Mouse (Mus musculus) embryonic facial prominence, embryonic 11.5 days (tissue): ENCODE data around the gene AI837181. TPM values are rescaled to one million over a fixed set of nuclear protein-coding genes. Genes with fewer than 3 reads are reported as not detected.
A peak's percentile ranks its signal among the peaks of the same experiment; 100 is the strongest.

Source experiments
- ATAC-seq: fragments of 200-750 bp; cut with Nextera tagmentation; replicated peaks from 2 replicates; pipeline ENCODE4 v1.8.0; 2017; ENCODE audit warnings: low read depth; ENCODE audit not compliant: insufficient number of reproducible peaks, low FRiP score, low TSS enrichment
- DNase-seq: peaks from one replicate; pipeline ENCODE4 v3.0.0-alpha.2; 2015; ENCODE audit warnings: low spot score
- H3K27ac ChIP-seq: fragments of 300-500 bp; sonication (generic); replicated peaks from 2 replicates; pipeline ENCODE4 v1.5.1; 2014; ENCODE audit warnings: mild to moderate bottlenecking, low read depth, low read length, control low read depth
- H3K27me3 ChIP-seq: fragments of 300-500 bp; sonication (generic); 2 replicates; pipeline ENCODE4 v1.6.1; 2014; ENCODE audit warnings: mild to moderate bottlenecking, low read length, moderate library complexity, mixed read lengths; ENCODE audit not compliant: control insufficient read depth, insufficient read depth
- H3K36me3 ChIP-seq: fragments of 300-500 bp; sonication (generic); replicated peaks from 2 replicates; pipeline ENCODE4 v1.6.1; 2014; ENCODE audit warnings: low read depth, mild to moderate bottlenecking, low read length, moderate library complexity, mixed read lengths; ENCODE audit not compliant: control insufficient read depth, insufficient read depth
- H3K4me1 ChIP-seq: fragments of 300-500 bp; sonication (generic); 2 replicates; pipeline ENCODE4 v1.6.1; 2014; ENCODE audit warnings: low read length, mixed read lengths; ENCODE audit not compliant: control insufficient read depth, insufficient read depth
- H3K4me2 ChIP-seq: fragments of 300-500 bp; sonication (generic); 2 replicates; pipeline ENCODE4 v1.6.1; 2014; ENCODE audit warnings: low read depth, mild to moderate bottlenecking, control low read depth, low read length, moderate library complexity
- H3K4me3 ChIP-seq: fragments of 300-500 bp; sonication (generic); 2 replicates; pipeline ENCODE4 v1.5.1; 2014; ENCODE audit warnings: low read depth, low read length, control low read depth
- H3K9ac ChIP-seq: fragments of 300-500 bp; sonication (generic); replicated peaks from 2 replicates; pipeline ENCODE4 v1.6.1; 2014; ENCODE audit warnings: mild to moderate bottlenecking, control low read depth, low read length
- H3K9me3 ChIP-seq: fragments of 300-500 bp; sonication (generic); replicated peaks from 2 replicates; pipeline ENCODE4 v1.6.1; 2016; ENCODE audit warnings: mild to moderate bottlenecking, low read length, inconsistent platforms, mixed read lengths; ENCODE audit not compliant: control insufficient read depth
- WGBS: fragments of 180-500 bp; shearing (Covaris S2); extraction: QIAGEN DNeasy Blood & Tissue Kit; methylation state at CpG from one replicate; pipeline ENCODE4 v1.1.7; 2014; 5-methylcytosine and 5-hydroxymethylcytosine counted together
- polyA plus RNA-seq: library from polyadenylated mRNA; unstranded; fragments of >200 nt; fragmentation: Nextera tagmentation; extraction: Ambion mirVana; gene quantifications from 2 replicates; pipeline ENCODE4 v1.2.1, GENCODE M21; 2014

The AI837181 gene
- polyA plus RNA-seq, 1 experiment from 2014 or later, result 33.2 TPM

GRCm38 (mm10) chr19:5419630-5420029 is 5.3 kb upstream of the AI837181 start:
- WGBS, result 94% methylated on average over 9 of the region's 9 CpGs
- ATAC-seq (no peak), DNase-seq (no peak)

GRCm38 (mm10) chr19:5420579-5420978 is 4.4 kb upstream of the AI837181 start:
- Histone ChIP-seq H3K27ac (no peak overlapping the region), H3K4me1 (peaks cover 7% of the 10 kb centered on the region), H3K4me3 (no peak overlapping the region), H3K9ac (no peak overlapping the region), H3K9me3 (no peaks in the 10 kb centered on the region), H3K27me3 (no peaks in the 10 kb centered on the region), H3K4me2 (no peak overlapping the region), H3K36me3 (peaks cover 2% of the 10 kb centered on the region)
- 95% methylated on average over 6 of the region's 6 CpGs for WGBS
- no peak for ATAC-seq
- no peak for DNase-seq

More at GRCm38 (mm10) chr19:5419630-5420029, 5.3 kb upstream of the AI837181 start:
- H3K36me3 ChIP-seq, result peaks cover 2% of the 10 kb centered on the region
- H3K4me1 ChIP-seq, result peaks cover 7% of the 10 kb centered on the region
- no peak overlapping the region for H3K27ac ChIP-seq
- H3K9me3 ChIP-seq, result no peaks in the 10 kb centered on the region
- no peak overlapping the region for H3K9ac ChIP-seq
- no peak overlapping the region for H3K4me3 ChIP-seq
- no peak overlapping the region for H3K4me2 ChIP-seq
- no peaks in the 10 kb centered on the region for H3K27me3 ChIP-seq

- H3K9ac ChIP-seq, result no peak overlapping the region
- 92% methylated on average over 5 of the region's 5 CpGs for WGBS
Measured at GRCm38 (mm10) chr19:5421784-5422183, 3.2 kb upstream of the AI837181 start.

GRCm38 (mm10) chr19:5422267-5422666 is 2.7 kb upstream of the AI837181 start:
- H3K9ac ChIP-seq, result no peak overlapping the region
- 88% methylated on average over 10 of the region's 10 CpGs for WGBS
- H3K27ac ChIP-seq, result no peak overlapping the region
- no peaks in the 10 kb centered on the region for H3K27me3 ChIP-seq
- H3K4me2 ChIP-seq, result no peak overlapping the region
- no peaks in the 10 kb centered on the region for H3K9me3 ChIP-seq
- H3K4me1 ChIP-seq, result peaks cover 13% of the 10 kb centered on the region
- H3K36me3 ChIP-seq, result peaks cover 6% of the 10 kb centered on the region
- H3K4me3 ChIP-seq, result no peak overlapping the region
- DNase-seq (no peak), ATAC-seq (no peak)

More at GRCm38 (mm10) chr19:5421784-5422183, 3.2 kb upstream of the AI837181 start:
- DNase-seq (no peak), ATAC-seq (no peak)
- no peak overlapping the region for H3K4me3 ChIP-seq
- H3K9me3 ChIP-seq, result no peaks in the 10 kb centered on the region
- no peak overlapping the region for H3K4me2 ChIP-seq
- H3K4me1 ChIP-seq, result peaks cover 13% of the 10 kb centered on the region
- no peak overlapping the region for H3K27ac ChIP-seq
- peaks cover 6% of the 10 kb centered on the region for H3K36me3 ChIP-seq
- H3K27me3 ChIP-seq, result no peaks in the 10 kb centered on the region

- WGBS, result 80% methylated on average over 9 of the region's 9 CpGs
- Histone ChIP-seq H3K9ac (peak overlapping the region; percentile 94; the same call in 1 of the 2 replicates), H3K4me3 (no peak overlapping the region), H3K4me2 (peak overlapping the region; percentile 84), H3K27me3 (no peaks in the 10 kb centered on the region), H3K36me3 (peaks cover 6% of the 10 kb centered on the region), H3K4me1 (peaks cover 13% of the 10 kb centered on the region), H3K27ac (no peak overlapping the region), H3K9me3 (no peaks in the 10 kb centered on the region)
- DNase-seq, result no peak
- no peak for ATAC-seq
Measured at GRCm38 (mm10) chr19:5422895-5423443, 2.0 kb upstream of the AI837181 start.

GRCm38 (mm10) chr19:5423561-5423960 is 1.4 kb upstream of the AI837181 start:
- Histone ChIP-seq H3K9ac (peak overlapping the region; percentile 94), H3K27me3 (no peaks in the 10 kb centered on the region), H3K4me3 (peak overlapping the region; percentile 76), H3K4me1 (peaks cover 13% of the 10 kb centered on the region), H3K4me2 (peak overlapping the region; percentile 84), H3K36me3 (peaks cover 6% of the 10 kb centered on the region), H3K27ac (no peak overlapping the region), H3K9me3 (no peaks in the 10 kb centered on the region)
- ATAC-seq (no peak), DNase-seq (no peak)
- 63% methylated on average over 12 of the region's 12 CpGs for WGBS

- no peaks in the 10 kb centered on the region for H3K9me3 ChIP-seq
- H3K9ac ChIP-seq, result peak overlapping the region; percentile 94
- ATAC-seq, result peak; percentile 67
- H3K36me3 ChIP-seq, result peaks cover 6% of the 10 kb centered on the region
- H3K4me3 ChIP-seq, result peak overlapping the region; percentile 76
- H3K4me1 ChIP-seq, result peaks cover 13% of the 10 kb centered on the region
- DNase-seq, result peak; percentile 79
- H3K27ac ChIP-seq, result peak overlapping the region; percentile 86
- H3K4me2 ChIP-seq, result peak overlapping the region; percentile 84
- no peaks in the 10 kb centered on the region for H3K27me3 ChIP-seq
- WGBS, result under 1% methylated on average over 32 of the region's 48 CpGs
Measured at GRCm38 (mm10) chr19:5424092-5424781, 707 bp upstream of the AI837181 start.

GRCm38 (mm10) chr19:5425906-5426565 is 1.1 kb downstream of the AI837181 start:
- Histone ChIP-seq H3K4me1 (peaks cover 13% of the 10 kb centered on the region), H3K4me3 (peak overlapping the region; percentile 76), H3K9ac (peak overlapping the region; percentile 94), H3K4me2 (peak overlapping the region; percentile 82), H3K27ac (no peak overlapping the region), H3K36me3 (peaks cover 6% of the 10 kb centered on the region), H3K9me3 (no peaks in the 10 kb centered on the region), H3K27me3 (no peaks in the 10 kb centered on the region)
- 90% methylated on average over 18 of the region's 18 CpGs for WGBS
- ATAC-seq, result no peak
- no peak for DNase-seq
